Mouse (Mus musculus): ENCODE measurements around the gene Irs2. TPM values are rescaled to one million over a fixed set of nuclear protein-coding genes. Genes with fewer than 3 reads are reported as not detected.

Gene Irs2
- polyA plus RNA-seq, 1 experiment from 2014 or later, result 5.4 TPM

DNA sequence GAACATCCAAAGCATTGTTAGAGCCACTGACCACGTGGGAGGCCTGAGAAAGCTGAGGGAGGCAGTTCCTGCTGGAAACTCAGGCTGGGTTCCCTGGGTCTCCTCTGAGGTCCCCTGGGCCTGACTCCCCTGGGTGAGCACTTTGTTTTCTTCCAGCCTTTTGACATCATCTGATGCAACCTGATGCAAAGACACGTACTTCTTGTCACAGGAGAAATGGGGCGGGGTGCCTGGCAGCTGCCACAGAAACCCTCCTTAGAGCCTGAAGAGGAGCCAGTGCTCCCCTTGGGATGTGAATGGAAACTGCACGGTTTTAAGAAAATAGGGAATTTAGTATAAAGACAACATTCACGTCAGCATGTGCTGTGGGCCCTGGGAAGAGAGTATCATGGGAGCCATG, 55.6 kb downstream of the Irs2 start:
- H3K4me1 ChIP-seq (replicated peaks; ENCODE audit: control insufficient read depth, insufficient read depth, low read length), result peaks cover 14% of the 10 kb centered on the region
- no peaks in the 10 kb centered on the region for H3K9me3 ChIP-seq (ENCODE audit: control insufficient read depth, low read length)
- H3K4me3 ChIP-seq (replicated peaks; ENCODE audit: low read length), result no peak overlapping the region
- ATAC-seq, result no peak; the same call in 1 of the 2 replicates
- H3K9ac ChIP-seq (replicated peaks; ENCODE audit: low read depth, low read length), result no peak overlapping the region
- no peaks in the 10 kb centered on the region for H3K36me3 ChIP-seq (ENCODE audit: control insufficient read depth, insufficient read depth)
- H3K4me2 ChIP-seq (ENCODE audit: low read length), result no peak overlapping the region
- 28% methylated on average over 5 of the region's 5 CpGs for WGBS
- no peak overlapping the region for H3K27ac ChIP-seq (ENCODE audit: low read length)
- H3K27me3 ChIP-seq (replicated peaks; ENCODE audit: control insufficient read depth, insufficient read depth, low read length), result no peaks in the 10 kb centered on the region; the same call in 1 of the 2 replicates

DNA sequence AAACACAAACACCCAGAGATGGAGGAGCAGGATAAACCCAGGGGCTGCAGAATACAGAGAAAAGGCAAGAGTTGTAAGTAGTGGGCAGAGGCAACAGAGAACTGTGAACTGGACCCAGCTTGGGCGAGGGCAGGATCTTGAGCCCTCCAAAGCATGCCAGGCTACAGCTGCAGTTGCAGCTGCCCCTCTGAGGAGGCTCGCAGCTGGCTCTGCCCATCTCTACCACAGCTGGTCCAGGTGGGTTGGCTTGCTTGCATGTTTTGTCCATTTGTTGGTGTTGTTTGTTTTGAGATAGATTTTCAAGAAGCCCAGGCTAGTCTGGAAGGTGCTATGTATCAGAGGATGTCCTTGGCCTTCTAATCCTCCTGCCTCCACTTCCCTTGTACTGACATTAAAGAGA, 56.0 kb downstream of the Irs2 start:
- ATAC-seq, result no peak
- WGBS, result 82% methylated on average over 2 of the region's 2 CpGs

DNA sequence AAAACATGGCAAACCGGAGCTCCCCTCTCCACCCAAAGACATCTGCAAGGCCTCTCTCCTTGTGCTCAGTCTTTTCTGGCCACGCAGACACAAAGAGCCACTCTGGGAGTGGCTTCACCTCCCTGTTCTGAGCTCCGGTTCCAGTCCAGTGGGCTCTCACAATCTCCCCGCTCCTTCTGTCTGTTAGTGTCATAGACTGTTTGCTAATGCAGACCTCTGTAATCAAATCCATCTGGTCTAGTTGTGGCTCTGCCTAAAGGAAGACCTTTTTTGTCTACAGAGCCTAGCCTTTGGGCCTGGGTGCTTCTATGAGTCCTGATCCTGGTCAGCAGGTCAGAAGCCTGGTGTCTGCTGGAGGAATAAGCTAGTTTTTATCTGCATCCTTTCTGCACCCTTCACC, 56.7 kb downstream of the Irs2 start:
- Histone ChIP-seq H3K4me3 (replicated peaks; ENCODE audit: low read length) (no peak overlapping the region), H3K4me2 (ENCODE audit: low read length) (no peak overlapping the region), H3K27me3 (replicated peaks; ENCODE audit: control insufficient read depth, insufficient read depth, low read length) (no peaks in the 10 kb centered on the region; the same call in 1 of the 2 replicates), H3K27ac (ENCODE audit: low read length) (no peak overlapping the region), H3K9me3 (ENCODE audit: control insufficient read depth, low read length) (no peaks in the 10 kb centered on the region), H3K9ac (replicated peaks; ENCODE audit: low read depth, low read length) (no peak overlapping the region), H3K36me3 (ENCODE audit: control insufficient read depth, insufficient read depth) (no peaks in the 10 kb centered on the region), H3K4me1 (replicated peaks; ENCODE audit: control insufficient read depth, insufficient read depth, low read length) (peaks cover 17% of the 10 kb centered on the region)
- WGBS, result 68% methylated on average over 4 of the region's 4 CpGs
- no peak for ATAC-seq

More for the DNA sequence above, 56.0 kb downstream of the Irs2 start:
- Histone ChIP-seq H3K9ac (replicated peaks; ENCODE audit: low read depth, low read length) (no peak overlapping the region), H3K27me3 (replicated peaks; ENCODE audit: control insufficient read depth, insufficient read depth, low read length) (no peaks in the 10 kb centered on the region; the same call in 1 of the 2 replicates), H3K27ac (ENCODE audit: low read length) (no peak overlapping the region), H3K9me3 (ENCODE audit: control insufficient read depth, low read length) (no peaks in the 10 kb centered on the region), H3K4me2 (ENCODE audit: low read length) (no peak overlapping the region), H3K4me1 (replicated peaks; ENCODE audit: control insufficient read depth, insufficient read depth, low read length) (peaks cover 14% of the 10 kb centered on the region), H3K36me3 (ENCODE audit: control insufficient read depth, insufficient read depth) (no peaks in the 10 kb centered on the region), H3K4me3 (replicated peaks; ENCODE audit: low read length) (no peak overlapping the region)

DNA sequence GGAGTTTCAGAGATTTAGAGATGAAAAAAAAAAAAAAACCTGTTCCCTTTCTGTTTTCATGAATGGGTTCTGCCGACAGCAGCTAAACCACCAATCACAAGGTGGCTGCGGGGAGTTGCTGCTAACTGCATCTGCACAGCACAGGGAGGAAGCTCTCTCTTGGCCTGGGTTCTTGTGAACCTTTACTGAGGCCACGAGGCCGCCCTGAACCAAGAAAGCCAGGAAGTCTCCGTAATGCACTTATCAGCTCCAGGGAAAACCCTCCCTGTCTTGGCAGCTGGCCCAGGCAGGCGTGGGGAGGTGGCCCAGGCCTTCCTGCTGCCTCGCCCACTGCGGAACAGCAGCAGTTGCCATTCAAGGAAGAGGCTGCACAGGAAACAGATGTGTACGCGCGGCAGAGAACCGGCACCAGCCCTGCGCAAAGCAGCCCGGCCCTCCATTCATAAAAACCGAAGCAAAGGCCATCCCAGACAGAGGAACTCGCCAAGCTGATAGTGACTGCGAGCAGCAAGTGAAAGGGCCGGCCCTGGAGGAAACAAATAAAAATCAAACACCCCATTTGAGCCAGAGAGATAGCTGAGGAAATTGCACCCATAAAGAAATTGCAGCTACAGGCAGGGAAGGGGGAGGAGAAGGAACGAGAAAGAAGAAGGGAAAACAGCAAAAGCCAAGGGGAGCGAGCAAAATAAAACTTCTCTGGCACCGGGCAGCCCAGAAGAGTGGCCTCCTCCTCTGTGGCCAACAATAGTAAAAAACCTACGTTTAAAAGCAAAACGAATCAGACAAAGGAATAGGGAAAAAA, 62.1 kb downstream of the Irs2 start:
- H3K4me1 ChIP-seq (replicated peaks; ENCODE audit: control insufficient read depth, insufficient read depth, low read length), result peaks cover 14% of the 10 kb centered on the region
- H3K4me3 ChIP-seq (replicated peaks; ENCODE audit: low read length), result peak overlapping the region; percentile 26
- WGBS, result 6% methylated on average over 23 of the region's 23 CpGs

DNA sequence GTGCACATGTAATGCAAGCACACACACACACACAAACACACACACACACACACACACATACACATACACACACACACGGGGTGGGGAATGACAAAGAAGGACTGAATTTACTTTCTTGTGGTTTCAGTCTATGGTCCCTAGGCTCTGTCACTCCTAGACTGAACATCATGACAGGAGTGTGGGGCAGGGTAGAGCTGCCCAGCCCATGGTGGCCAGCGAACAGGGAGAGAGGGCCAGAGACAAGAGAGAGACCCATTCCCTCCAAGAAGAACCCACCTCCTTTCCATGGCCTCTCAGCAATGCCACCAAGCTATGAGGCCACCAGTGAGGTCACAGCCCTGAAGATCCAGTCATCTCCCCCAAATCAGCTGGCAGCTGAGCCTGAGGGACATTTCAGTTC, 62.8 kb downstream of the Irs2 start:
- H3K36me3 ChIP-seq (ENCODE audit: control insufficient read depth, insufficient read depth), result no peaks in the 10 kb centered on the region
- peaks cover 14% of the 10 kb centered on the region for H3K4me1 ChIP-seq (replicated peaks; ENCODE audit: control insufficient read depth, insufficient read depth, low read length)
- H3K27ac ChIP-seq (ENCODE audit: low read length), result no peak overlapping the region
- H3K4me2 ChIP-seq (ENCODE audit: low read length), result no peak overlapping the region
- no peak overlapping the region for H3K4me3 ChIP-seq (replicated peaks; ENCODE audit: low read length)
- no peaks in the 10 kb centered on the region for H3K9me3 ChIP-seq (ENCODE audit: control insufficient read depth, low read length)
- H3K9ac ChIP-seq (replicated peaks; ENCODE audit: low read depth, low read length), result peak overlapping the region; percentile 44; the same call in 1 of the 2 replicates
- 69% methylated on average over 2 of the region's 2 CpGs for WGBS
- ATAC-seq, result peak; percentile 10; the same call in 1 of the 2 replicates
- no peaks in the 10 kb centered on the region for H3K27me3 ChIP-seq (replicated peaks; ENCODE audit: control insufficient read depth, insufficient read depth, low read length)

More for the DNA sequence above, 62.1 kb downstream of the Irs2 start:
- Histone ChIP-seq H3K27me3 (replicated peaks; ENCODE audit: control insufficient read depth, insufficient read depth, low read length) (no peaks in the 10 kb centered on the region; the same call in 1 of the 2 replicates), H3K4me2 (ENCODE audit: low read length) (peak overlapping the region; percentile 53), H3K27ac (ENCODE audit: low read length) (peak overlapping the region; percentile 36; the same call in 1 of the 2 replicates), H3K36me3 (ENCODE audit: control insufficient read depth, insufficient read depth) (no peaks in the 10 kb centered on the region), H3K9me3 (ENCODE audit: control insufficient read depth, low read length) (no peaks in the 10 kb centered on the region), H3K9ac (replicated peaks; ENCODE audit: low read depth, low read length) (peak overlapping the region; percentile 44)
- ATAC-seq, result peak; percentile 90

DNA sequence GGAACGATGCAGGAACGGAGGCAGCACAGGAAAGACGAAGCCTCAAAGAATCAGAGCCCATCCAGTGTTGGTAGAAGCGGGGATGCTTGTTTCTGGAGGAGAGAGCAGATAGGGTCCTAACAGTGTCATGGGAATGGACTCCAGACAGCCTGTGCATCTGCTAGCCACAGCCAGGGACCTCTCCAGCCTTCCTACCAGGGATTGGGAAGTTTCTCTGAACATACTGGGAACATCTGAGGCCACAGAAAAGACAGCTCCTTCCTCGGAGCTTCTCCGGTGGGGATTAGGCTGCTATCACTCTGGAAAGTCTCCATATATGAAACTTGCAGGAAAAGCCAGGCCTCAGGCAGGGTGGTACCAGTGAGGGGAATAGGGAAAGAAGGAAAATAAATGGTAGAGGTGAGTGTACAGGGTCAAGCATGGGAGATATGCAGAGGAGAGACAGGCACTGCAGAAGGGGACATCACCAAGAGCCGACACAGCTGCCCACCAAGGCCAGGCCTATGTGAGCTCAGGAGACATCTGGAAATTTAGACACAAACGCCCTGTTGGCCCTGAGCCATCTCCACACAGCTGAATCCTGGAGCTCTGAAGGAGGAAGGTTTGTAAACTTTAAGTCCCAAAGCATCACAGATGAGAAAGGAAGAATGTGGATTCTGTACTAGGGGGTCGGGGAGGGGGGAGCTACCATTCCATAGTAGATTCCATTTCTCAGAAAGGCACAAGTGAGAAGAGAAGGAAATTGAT, 64.8 kb downstream of the Irs2 start:
- Histone ChIP-seq H3K36me3 (ENCODE audit: control insufficient read depth, insufficient read depth) (no peaks in the 10 kb centered on the region), H3K9me3 (ENCODE audit: control insufficient read depth, low read length) (no peaks in the 10 kb centered on the region), H3K4me3 (replicated peaks; ENCODE audit: low read length) (no peak overlapping the region), H3K4me1 (replicated peaks; ENCODE audit: control insufficient read depth, insufficient read depth, low read length) (peaks cover 14% of the 10 kb centered on the region), H3K9ac (replicated peaks; ENCODE audit: low read depth, low read length) (no peak overlapping the region), H3K27ac (ENCODE audit: low read length) (no peak overlapping the region), H3K4me2 (ENCODE audit: low read length) (no peak overlapping the region), H3K27me3 (replicated peaks; ENCODE audit: control insufficient read depth, insufficient read depth, low read length) (no peaks in the 10 kb centered on the region)
- 73% methylated on average over 9 of the region's 9 CpGs for WGBS
- no peak for ATAC-seq

DNA sequence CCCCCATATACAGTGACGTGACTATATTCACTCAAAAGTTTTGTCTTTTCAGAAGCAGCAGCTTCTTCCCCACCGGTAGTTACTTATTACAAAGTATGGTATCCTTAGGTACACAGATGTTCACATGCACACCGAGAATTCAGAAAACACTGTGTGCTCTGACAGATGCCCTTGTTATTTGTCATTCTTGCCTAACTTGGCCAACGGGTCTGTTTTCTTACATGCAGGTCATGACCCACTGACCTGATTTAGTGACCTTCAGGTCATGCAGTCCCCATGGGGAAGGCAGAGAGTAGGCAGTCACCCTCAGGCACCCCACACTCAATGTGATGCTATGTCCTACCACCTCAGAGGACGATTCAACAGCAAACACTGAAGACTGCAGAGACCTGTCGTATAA, 68.4 kb downstream of the Irs2 start:
- Histone ChIP-seq H3K9me3 (ENCODE audit: control insufficient read depth, low read length) (no peaks in the 10 kb centered on the region), H3K9ac (replicated peaks; ENCODE audit: low read depth, low read length) (no peak overlapping the region), H3K27me3 (replicated peaks; ENCODE audit: control insufficient read depth, insufficient read depth, low read length) (no peaks in the 10 kb centered on the region), H3K36me3 (ENCODE audit: control insufficient read depth, insufficient read depth) (no peaks in the 10 kb centered on the region), H3K4me3 (replicated peaks; ENCODE audit: low read length) (no peak overlapping the region), H3K27ac (ENCODE audit: low read length) (no peak overlapping the region), H3K4me2 (ENCODE audit: low read length) (no peak overlapping the region), H3K4me1 (replicated peaks; ENCODE audit: control insufficient read depth, insufficient read depth, low read length) (no peaks in the 10 kb centered on the region)
- 83% methylated on average over 6 of the region's 6 CpGs for WGBS
- ATAC-seq, result no peak

DNA sequence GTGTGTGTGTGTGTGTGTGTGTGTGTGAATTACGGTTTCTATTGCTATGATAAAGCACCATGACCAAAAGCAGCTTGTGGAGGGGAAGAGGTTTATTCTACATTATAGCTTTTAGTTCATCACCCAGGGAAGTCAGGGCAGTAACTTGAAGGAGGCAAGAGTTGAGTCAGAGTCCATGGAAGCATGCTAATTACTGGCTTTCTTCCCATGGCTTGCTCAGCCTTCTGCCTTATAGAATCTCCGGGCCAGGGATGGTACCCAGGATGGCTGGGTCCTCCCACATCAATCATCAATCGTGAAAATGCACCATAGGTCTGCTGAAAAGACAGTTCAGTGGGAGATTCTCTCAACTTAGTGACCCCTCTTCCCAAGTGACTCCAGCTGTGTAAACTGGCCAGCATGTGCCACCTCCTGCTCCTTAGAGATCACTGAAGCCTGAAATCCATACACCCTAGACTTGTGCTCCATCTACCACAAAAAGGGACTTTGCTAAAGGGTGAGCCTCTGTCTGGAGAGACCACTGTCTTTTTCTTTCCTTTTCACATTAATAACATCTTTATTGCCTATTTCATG, 69.0 kb downstream of the Irs2 start:
- Histone ChIP-seq H3K4me2 (ENCODE audit: low read length) (no peak overlapping the region), H3K27me3 (replicated peaks; ENCODE audit: control insufficient read depth, insufficient read depth, low read length) (no peaks in the 10 kb centered on the region), H3K36me3 (ENCODE audit: control insufficient read depth, insufficient read depth) (no peaks in the 10 kb centered on the region), H3K27ac (ENCODE audit: low read length) (no peak overlapping the region), H3K4me1 (replicated peaks; ENCODE audit: control insufficient read depth, insufficient read depth, low read length) (no peaks in the 10 kb centered on the region), H3K9me3 (ENCODE audit: control insufficient read depth, low read length) (no peaks in the 10 kb centered on the region), H3K9ac (replicated peaks; ENCODE audit: low read depth, low read length) (no peak overlapping the region), H3K4me3 (replicated peaks; ENCODE audit: low read length) (no peak overlapping the region)
- ATAC-seq, result no peak
- 79% methylated on average over 3 of the region's 3 CpGs for WGBS

DNA sequence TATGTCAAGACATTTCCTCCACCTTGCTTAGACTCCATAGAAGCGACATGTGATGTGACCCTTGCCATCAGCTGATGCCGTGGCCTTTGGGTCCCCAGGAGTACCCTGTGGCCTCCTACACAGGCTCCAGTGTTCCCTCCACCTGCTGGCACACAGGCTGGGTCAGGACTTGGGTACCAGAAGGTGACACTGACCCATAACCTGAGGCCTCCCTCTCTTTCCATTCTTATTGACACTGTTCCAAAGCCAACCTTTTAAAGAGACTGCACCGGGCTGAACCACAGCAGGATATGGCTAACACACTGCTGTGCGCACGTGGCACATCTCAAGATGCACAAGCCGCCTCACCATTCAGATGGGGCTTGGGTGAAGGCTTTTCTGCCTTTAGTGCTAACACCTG, 70.0 kb downstream of the Irs2 start:
- WGBS, result 85% methylated on average over 6 of the region's 6 CpGs
- no peaks in the 10 kb centered on the region for H3K4me1 ChIP-seq (replicated peaks; ENCODE audit: control insufficient read depth, insufficient read depth, low read length)
- H3K4me3 ChIP-seq (replicated peaks; ENCODE audit: low read length), result no peak overlapping the region
- no peak overlapping the region for H3K4me2 ChIP-seq (ENCODE audit: low read length)
- no peaks in the 10 kb centered on the region for H3K27me3 ChIP-seq (replicated peaks; ENCODE audit: control insufficient read depth, insufficient read depth, low read length)
- no peak for ATAC-seq
- no peaks in the 10 kb centered on the region for H3K36me3 ChIP-seq (ENCODE audit: control insufficient read depth, insufficient read depth)
- H3K27ac ChIP-seq (ENCODE audit: low read length), result no peak overlapping the region
- no peaks in the 10 kb centered on the region for H3K9me3 ChIP-seq (ENCODE audit: control insufficient read depth, low read length)
- H3K9ac ChIP-seq (replicated peaks; ENCODE audit: low read depth, low read length), result no peak overlapping the region
